Mouse (Mus musculus) olfactory bulb, adult 2 months (tissue): ENCODE results near the gene Gm10277.

Experiments
- CTCF ChIP-seq: fragments of 200-500 bp; IDR thresholded peaks from 2 replicates; pipeline ENCODE4 v1.5.1; 2012; ENCODE audit warnings: low read depth, mild to moderate bottlenecking, low read length, moderate library complexity; ENCODE audit not compliant: insufficient read depth
- POLR2A ChIP-seq: fragments of 200-500 bp; IDR thresholded peaks from 2 replicates; pipeline ENCODE4 v1.6.1; 2012; ENCODE audit warnings: mild to moderate bottlenecking, low read depth, low read length, moderate library complexity; ENCODE audit not compliant: insufficient read depth

- no peak for TF ChIP-seq POLR2A
- no peak for TF ChIP-seq CTCF
Measured at GRCm38 (mm10) chr11:77753469-77753868, 34.1 kb downstream of the Gm10277 start.
